Mouse (Mus musculus): Measurements from ENCODE around the gene H1f0.

GRCm38 (mm10) chr15:79075658-79076365, 47.6 kb downstream of the H1f0 start:
- no peak for TF ChIP-seq CTCF (IDR thresholded peaks at IDR 0.05; ENCODE audit: insufficient read depth, low read length)
- TF ChIP-seq POLR2A (IDR thresholded peaks at IDR 0.05; ENCODE audit: borderline replicate concordance, extremely low read depth, low read depth, low read length): no peak

Measured in lung, adult 2 months (tissue).